Mouse (Mus musculus) heart, embryonic 10.5 days (tissue): ENCODE data around the gene Psrc1. TPM values are rescaled to one million over a fixed set of nuclear protein-coding genes. Genes with fewer than 3 reads are reported as not detected.

Source experiments
- polyA plus RNA-seq: library from polyadenylated mRNA; unstranded; fragments of >200 nt; fragmentation: Nextera tagmentation; extraction: Ambion mirVana; gene quantifications from 2 replicates; pipeline ENCODE4 v1.2.1, GENCODE M21; 2016

The Psrc1 gene
- polyA plus RNA-seq, 1 experiment from 2014 or later: 57.6 TPM

Other genes with a start within 250 kb of the Psrc1 start
- gene Gnai3, start 237.7 kb upstream of the Psrc1 start, polyA plus RNA-seq: 106 and 131 TPM in 2 replicates
- 0.11 and 0.33 TPM in 2 replicates for gene Gpr61, start 229.0 kb upstream of the Psrc1 start, polyA plus RNA-seq
- 1.4 and 3.3 TPM in 2 replicates for gene Amigo1, start 197.5 kb upstream of the Psrc1 start, polyA plus RNA-seq
- gene Cyb561d1, start 182.6 kb upstream of the Psrc1 start, polyA plus RNA-seq: 3.1 and 3.9 TPM in 2 replicates
- gene Atxn7l2, start 172.9 kb upstream of the Psrc1 start, polyA plus RNA-seq: 9.2 and 11.7 TPM in 2 replicates
- gene Sypl2, start 157.2 kb upstream of the Psrc1 start, polyA plus RNA-seq: 0.39 and 1.0 TPM in 2 replicates
- gene Psma5, start 126.9 kb upstream of the Psrc1 start, polyA plus RNA-seq: 280 and 324 TPM in 2 replicates
- 15.1 and 26.4 TPM in 2 replicates for gene Sort1, start 99.8 kb upstream of the Psrc1 start, polyA plus RNA-seq
- gene Mybphl, start 18.9 kb upstream of the Psrc1 start, polyA plus RNA-seq: 60.0 and 65.8 TPM in 2 replicates
- gene Celsr2, start 31.7 kb downstream of the Psrc1 start, polyA plus RNA-seq: 2.7 and 2.8 TPM in 2 replicates
- gene Sars, start 61.4 kb downstream of the Psrc1 start, polyA plus RNA-seq: 106 and 130 TPM in 2 replicates
- gene 1700013F07Rik, start 150.3 kb downstream of the Psrc1 start, polyA plus RNA-seq: 0.24 TPM in 1 of 2 replicates, not detected in the other
- gene 5330417C22Rik, start 152.7 kb downstream of the Psrc1 start, polyA plus RNA-seq: 0.24 and 0.69 TPM in 2 replicates
- 26.4 and 33.5 TPM in 2 replicates for gene Tmem167b, start 178.6 kb downstream of the Psrc1 start, polyA plus RNA-seq
- gene Taf13, start 187.9 kb downstream of the Psrc1 start, polyA plus RNA-seq: 32.6 and 35.6 TPM in 2 replicates
- gene Wdr47, start 207.4 kb downstream of the Psrc1 start, polyA plus RNA-seq: 8.7 and 9.0 TPM in 2 replicates